Mouse (Mus musculus) lung, postnatal 4 days (tissue): ENCODE results near the gene Olfr209.
A peak's percentile ranks its signal among the peaks of the same experiment; 100 is the strongest.
"Not testable (repeated sequence)": the region's sequence is repeated elsewhere in the genome, so short reads cannot be mapped to it uniquely, and the experiment has no call there.

ENCODE experiments used
- DNase-seq, 2 experiments: peaks; one replicate each; pipeline ENCODE4 v3.0.0; 2021

Gene Olfr209

DNA sequence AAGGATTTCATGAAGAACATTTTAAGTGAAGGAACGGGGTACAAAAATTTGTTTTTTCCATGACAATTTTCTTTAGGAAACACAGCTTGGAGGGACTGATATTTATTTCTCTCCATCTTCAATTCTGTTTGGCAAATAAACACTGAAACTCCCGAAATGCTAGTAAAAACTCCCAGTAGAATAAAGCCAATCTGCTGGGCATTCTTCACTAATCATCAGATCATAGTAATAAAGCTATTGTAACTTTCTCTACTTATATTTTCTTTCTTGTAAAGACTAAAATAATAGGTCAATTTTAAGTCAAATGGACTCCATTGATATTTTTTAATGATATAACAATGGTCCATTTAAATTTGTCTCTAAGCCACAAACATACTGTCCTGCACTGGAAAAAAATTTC lies at the start of gene Olfr209:
Gene Olfr209, minus strand, starts transcription at position 101 of the 400 bp plus-strand sequence.
- no peak for DNase-seq

DNA sequence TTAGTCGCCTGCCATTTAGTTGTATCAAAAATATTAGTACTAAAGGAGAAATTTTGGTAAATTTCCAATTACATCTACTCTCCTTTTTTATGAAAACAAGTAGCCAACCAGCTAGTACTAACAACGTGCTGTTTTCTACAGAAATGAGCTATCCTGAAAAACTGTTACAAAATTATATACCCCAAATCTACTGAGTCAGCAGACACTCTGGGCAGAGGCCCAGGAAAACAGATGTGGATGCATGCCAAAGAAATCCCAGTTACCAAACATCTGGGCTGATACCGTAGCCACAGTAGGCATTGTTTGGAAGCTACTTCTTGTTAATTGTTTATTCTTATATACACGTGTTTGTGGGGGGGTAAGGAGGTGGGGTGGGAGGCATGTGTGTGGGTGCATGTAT lies 49.7 kb upstream of the Olfr209 start:
- DNase-seq, result peak; percentile 19 to 34

DNA sequence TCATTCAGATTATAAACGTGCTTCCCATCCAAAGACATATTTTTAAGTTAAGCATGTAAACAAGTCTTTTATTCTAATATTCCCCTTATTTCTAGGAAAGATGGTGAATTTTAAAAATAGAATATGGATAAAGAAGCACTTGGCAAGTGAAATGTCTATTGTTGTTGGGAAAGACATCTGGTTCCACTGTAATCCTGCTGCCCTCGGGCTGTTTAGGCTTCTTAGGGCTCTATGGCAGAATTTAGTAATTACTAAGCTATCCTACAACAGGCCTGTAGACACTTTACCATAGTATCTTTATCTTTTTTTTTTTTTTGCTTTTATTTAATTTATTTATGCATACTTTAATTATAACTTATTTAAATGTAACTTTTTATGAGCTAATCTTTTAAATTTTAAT lies 46.0 kb upstream of the Olfr209 start:
- DNase-seq, result no peak

DNA sequence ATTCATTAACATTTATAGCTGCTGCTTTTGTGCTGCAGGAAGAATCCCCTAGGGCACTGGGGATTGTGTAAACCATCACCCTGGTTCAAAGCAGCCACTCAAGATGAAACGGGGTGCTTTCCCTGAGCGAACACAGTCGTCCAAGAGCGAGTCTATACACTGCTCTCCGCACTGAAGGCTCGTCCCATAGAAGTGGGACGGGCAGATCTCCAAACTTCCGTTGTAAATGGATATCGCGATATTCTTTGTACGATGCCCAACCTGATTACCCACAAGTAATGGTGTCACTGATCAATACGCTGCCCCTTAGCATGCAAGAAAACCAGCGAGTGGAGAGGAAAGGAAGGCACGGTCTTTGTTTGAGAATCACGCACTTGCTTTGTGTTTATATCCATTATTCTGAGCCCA lies 45.6 kb upstream of the Olfr209 start:
- DNase-seq, result no peak

DNA sequence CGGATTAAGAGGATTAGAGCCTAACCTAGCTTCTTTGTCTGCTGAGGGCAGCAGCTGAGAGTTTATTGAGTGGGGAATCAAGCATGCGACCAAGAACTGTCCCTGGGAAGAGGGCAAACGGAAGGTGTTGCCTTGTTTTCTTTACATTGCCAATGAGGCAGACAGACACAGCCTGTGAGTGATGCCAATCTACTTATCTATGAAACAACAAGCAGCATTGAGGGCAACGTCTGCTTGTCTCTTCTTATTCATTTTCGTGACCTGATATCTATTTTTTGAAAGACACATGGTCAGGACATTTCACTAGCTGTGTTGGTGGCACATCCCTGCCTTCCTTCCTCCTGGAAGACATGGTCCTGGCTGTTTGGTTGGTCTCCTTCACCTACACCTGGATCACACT lies 43.2 kb upstream of the Olfr209 start, which contains the start of gene Gabrr3:
Gene Gabrr3, plus strand, starts transcription at position 301 of the 400 bp plus-strand sequence.
- DNase-seq, result no peak

DNA sequence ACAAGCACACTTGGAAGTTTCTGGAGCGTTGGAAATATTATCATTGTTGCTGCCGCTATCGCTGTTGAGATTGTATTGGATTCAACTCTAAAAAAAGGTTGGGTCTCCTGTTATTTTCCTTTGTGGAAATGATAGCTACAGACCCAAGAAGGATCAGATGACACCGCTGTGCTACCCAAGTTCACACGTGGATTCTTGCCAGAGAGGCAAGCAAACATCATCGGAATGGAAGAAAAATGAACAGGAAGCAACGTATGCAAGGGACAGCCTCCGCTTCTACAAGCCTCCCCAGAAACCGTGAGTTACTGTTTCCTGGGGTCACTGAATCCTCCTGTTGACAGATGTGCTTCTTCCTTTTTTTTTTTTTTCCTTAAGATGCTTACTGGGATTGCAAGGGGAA lies 41.0 kb upstream of the Olfr209 start:
- DNase-seq, result no peak

DNA sequence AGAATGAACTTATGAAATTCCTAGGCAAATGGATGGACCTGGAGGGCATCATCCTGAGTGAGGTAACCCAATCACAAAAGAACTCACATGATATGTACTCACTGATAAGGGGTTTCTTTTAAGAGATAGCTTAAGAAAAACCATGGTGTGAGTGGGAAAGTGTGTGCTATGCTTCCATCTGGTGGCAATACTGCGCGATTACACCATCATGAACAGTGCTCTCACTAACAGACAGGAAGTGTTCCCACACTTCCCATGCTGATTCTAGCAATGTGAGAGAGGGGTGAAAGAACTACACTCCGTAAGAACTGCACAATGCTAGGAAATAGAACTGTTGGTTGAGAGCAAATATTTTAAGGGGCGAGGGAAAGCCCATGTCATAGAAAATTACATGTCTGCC lies 39.9 kb upstream of the Olfr209 start:
- no peak for DNase-seq

DNA sequence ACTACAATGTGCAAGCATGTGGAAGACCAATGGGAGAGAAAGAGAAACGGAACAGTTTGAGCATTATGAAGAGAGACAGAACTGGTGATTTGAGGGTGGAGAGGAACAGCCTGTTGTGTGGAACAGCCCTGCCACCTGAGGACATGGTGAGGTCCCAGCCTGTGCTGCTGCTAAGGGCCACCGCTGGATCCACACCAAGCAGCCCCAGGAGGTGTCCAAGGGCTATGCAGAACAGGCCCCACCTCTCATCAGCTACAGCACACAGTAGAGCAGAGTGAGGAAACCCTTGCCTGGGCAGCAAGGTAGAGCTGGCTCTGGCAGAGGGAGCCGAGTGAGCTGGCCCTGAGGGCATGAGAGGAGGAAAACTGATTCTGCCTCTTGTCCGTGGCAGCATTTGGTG lies 38.2 kb upstream of the Olfr209 start:
- DNase-seq, result no peak

DNA sequence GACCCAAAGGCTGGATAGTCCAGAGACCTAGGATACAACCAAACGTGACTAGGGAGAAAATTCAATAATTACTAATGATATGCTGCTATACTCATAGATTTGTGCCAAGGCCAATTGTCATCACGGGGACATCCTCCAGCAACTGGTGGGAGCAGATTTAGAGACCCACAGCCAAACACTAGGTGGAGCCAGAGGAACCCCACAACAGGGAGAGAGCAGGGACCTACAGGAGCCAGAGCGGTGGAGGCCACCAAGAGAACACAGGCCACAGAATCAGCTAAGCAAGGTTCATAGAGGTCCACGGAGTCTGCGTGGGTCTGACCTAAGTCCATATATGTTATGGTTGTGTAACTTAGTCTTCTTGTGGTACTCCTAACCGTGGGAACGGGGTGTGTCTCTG lies 37.3 kb upstream of the Olfr209 start:
- DNase-seq, result no peak

DNA sequence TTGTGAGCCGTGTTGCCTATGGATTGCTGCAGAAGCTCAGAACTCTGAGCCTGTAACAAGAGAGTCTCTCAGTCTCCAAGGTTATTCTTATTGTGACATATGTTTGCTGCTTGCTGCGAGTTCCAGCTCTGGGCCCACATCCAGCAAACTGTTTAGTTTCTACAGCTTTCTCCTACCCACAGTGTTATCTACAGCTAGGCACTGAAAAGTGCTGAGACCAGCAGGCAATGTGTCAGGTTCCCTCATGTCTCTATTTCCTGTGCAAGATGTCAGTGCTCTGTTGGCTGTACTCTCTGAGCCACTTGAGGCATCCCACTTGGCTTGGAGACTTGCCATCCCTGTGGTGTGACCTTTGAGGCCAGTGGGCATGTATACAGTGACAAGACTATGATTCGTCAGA lies 29.5 kb upstream of the Olfr209 start:
- DNase-seq, result no peak

DNA sequence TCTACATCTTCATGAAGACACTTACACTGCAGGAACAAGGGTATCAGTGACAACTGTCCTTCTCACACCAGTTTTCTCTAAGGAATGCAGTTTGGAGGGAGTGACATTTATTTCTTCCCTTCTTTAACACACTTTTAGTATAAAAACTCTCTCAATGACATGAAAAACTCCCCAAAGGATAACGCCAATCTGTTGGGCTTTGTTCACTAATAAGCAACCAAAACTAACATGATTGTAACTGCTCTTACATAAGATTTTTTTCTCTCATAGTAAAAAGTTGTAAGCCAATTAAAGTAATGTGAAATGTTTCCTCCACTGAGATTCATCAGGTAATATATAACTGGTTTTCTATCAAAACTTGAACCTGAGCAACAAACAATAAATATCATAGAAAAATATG lies 14.6 kb downstream of the Olfr209 start, which contains the start of gene Olfr206:
Gene Olfr206, minus strand, starts transcription at position 101 of the 400 bp plus-strand sequence.
- DNase-seq, result no peak

DNA sequence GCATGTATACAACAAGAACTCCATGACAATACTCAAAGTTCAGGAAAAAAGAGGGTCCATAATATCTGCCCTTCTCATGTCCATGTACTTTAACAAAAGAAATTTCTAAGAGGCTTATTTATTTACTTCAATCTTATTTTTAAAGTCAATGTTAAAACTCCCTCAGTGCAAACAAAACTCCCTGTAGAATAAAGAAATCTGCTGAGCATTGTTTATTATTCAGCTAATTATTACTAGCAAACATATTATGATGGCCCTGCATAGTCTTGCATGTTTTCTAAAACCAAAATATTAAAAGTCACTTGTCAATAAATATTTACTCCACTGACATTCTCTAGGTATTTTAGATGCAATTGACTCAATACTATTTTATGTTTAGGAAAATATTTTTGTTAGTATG lies 32.8 kb downstream of the Olfr209 start, which contains the start of gene Olfr205:
Gene Olfr205, minus strand, starts transcription at position 101 of the 400 bp plus-strand sequence.
- no peak for DNase-seq

DNA sequence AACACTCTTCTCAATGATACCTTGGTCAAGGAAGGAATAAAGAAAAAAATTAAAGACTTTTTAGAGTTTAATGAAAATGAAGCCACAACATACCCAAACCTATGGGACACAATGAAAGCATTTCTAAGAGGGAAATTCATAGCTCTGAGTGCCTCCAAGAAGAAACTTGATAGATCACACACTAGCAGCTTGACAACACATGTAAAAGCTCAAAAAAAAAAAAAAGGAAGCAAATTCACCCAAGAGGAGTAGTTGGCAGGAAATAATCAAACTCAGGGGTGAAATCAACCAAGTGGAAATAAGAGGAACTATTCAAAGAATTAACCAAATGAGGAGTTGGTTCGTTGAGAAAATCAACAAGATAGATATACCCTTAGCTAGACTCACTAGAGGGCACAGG lies 40.5 kb downstream of the Olfr209 start:
- not testable (repeated sequence) for DNase-seq

DNA sequence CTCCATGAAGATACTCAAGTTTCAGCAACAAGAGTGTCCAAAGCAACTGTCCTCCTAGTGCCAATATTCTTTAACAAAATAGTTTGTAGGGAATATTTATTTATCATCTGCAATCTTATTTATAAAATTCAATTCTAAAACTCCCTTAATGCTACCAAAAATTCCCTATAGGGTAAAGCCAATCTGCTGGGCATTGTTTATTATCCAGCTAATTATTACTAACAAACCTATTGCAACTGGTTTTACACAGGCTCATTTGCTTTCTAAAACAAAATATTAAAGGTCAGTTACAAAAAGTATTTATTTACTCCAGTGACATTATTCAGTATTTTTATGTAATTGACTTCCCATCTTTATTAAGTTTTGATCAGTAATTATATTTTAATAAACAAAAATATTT lies 45.6 kb downstream of the Olfr209 start, which contains the start of gene Olfr204:
Gene Olfr204, minus strand, starts transcription at position 101 of the 400 bp plus-strand sequence.
- DNase-seq, result no peak
